Mouse (Mus musculus): Measurements from ENCODE around the gene Gm2012. TPM values are rescaled to one million over a fixed set of nuclear protein-coding genes. Genes with fewer than 3 reads are reported as not detected.
"Not testable (repeated sequence)": the region's sequence is repeated elsewhere in the genome, so short reads cannot be mapped to it uniquely, and the experiment has no call there.

Gm2012 gene
- not detected in 2 replicates for polyA plus RNA-seq (2012; rRNA removed)

GRCm38 (mm10) chrX:26231255-26231654, at the start of gene Gm2012:
Gene Gm2012 (minus strand): TSS chrX:26231355.
- WGBS, result 100% methylated on average over 1 of the region's 5 CpGs
- not testable (repeated sequence) for DNase-seq (ENCODE audit: low read depth, low spot score)

GRCm38 (mm10) chrX:26159146-26159545, 72.0 kb downstream of the Gm2012 start:
- not testable (repeated sequence) for DNase-seq (ENCODE audit: low read depth, low spot score)
- 82% methylated on average over 12 of the region's 12 CpGs for WGBS

Other genes with a start within 250 kb of the Gm2012 start
- not detected in 2 replicates for gene Gm5168, start 180.3 kb downstream of the Gm2012 start, polyA plus RNA-seq (2012; rRNA removed)
- gene Gm2030, start 78.7 kb upstream of the Gm2012 start, polyA plus RNA-seq (2012; rRNA removed), result not detected in 2 replicates